Mouse (Mus musculus) cortical plate, adult 2 months (tissue): Measurements from ENCODE around the gene Ttc7b. TPM values are rescaled to one million over a fixed set of nuclear protein-coding genes. Genes with fewer than 3 reads are reported as not detected.
A peak's percentile ranks its signal among the peaks of the same experiment; 100 is the strongest.

ENCODE experiments used
- H3K27ac ChIP-seq: fragments of 200-500 bp; 2 replicates; pipeline ENCODE4 v1.5.1; 2012; ENCODE audit warnings: low read length, control low read depth, inconsistent platforms; ENCODE audit not compliant: insufficient read depth
- H3K4me1 ChIP-seq: fragments of 200-500 bp; 2 replicates; pipeline ENCODE4 v1.6.1; 2011; ENCODE audit warnings: low read length; ENCODE audit not compliant: control insufficient read depth, insufficient read depth
- H3K4me3 ChIP-seq: fragments of 200-500 bp; 2 replicates; pipeline ENCODE4 v1.5.1; 2011; ENCODE audit warnings: mild to moderate bottlenecking, low read length, control low read depth; ENCODE audit not compliant: insufficient read depth
- CTCF ChIP-seq: fragments of 200-500 bp; IDR thresholded peaks from 2 replicates; pipeline ENCODE4 v1.5.1; 2011; ENCODE audit warnings: mild to moderate bottlenecking, control low read depth, low read length; ENCODE audit not compliant: insufficient read depth; ENCODE audit errors: extremely low read depth
- POLR2A ChIP-seq: fragments of 200-500 bp; IDR thresholded peaks from 2 replicates; pipeline ENCODE4 v1.6.1; 2011; ENCODE audit warnings: mild to moderate bottlenecking, low read length, control low read depth; ENCODE audit not compliant: insufficient read depth; ENCODE audit errors: extremely low read depth
- polyA plus RNA-seq: library from polyadenylated mRNA; depleted of rRNA; stranded (reverse); fragments of >200 nt; gene quantifications from 2 replicates; pipeline ENCODE4 v1.2.3, GENCODE M21; 2012

Gene Ttc7b
- polyA plus RNA-seq, 1 experiment, result 221 TPM

GRCm38 (mm10) chr12:100341614-100342013, 179.0 kb downstream of the Ttc7b start:
- Histone ChIP-seq H3K4me3 (no peak overlapping the region), H3K4me1 (peaks cover 17% of the 10 kb centered on the region), H3K27ac (peak overlapping the region; percentile 38)
- TF ChIP-seq CTCF, result no peak
- no peak for TF ChIP-seq POLR2A

GRCm38 (mm10) chr12:100340901-100341460, 179.6 kb downstream of the Ttc7b start:
- TF ChIP-seq POLR2A (no peak), CTCF (no peak)
- H3K4me3 ChIP-seq, result no peak overlapping the region
- H3K27ac ChIP-seq, result no peak overlapping the region
- peaks cover 17% of the 10 kb centered on the region for H3K4me1 ChIP-seq

- H3K27ac ChIP-seq, result peak overlapping the region; percentile 74
- no peak for TF ChIP-seq POLR2A
- TF ChIP-seq CTCF, result peak; percentile 64
- H3K4me1 ChIP-seq, result peaks cover 13% of the 10 kb centered on the region
- no peak overlapping the region for H3K4me3 ChIP-seq
Measured at GRCm38 (mm10) chr12:100338055-100338454, 182.6 kb downstream of the Ttc7b start.

GRCm38 (mm10) chr12:100337351-100338018, 183.1 kb downstream of the Ttc7b start:
- Histone ChIP-seq H3K4me1 (peaks cover 13% of the 10 kb centered on the region), H3K27ac (peak overlapping the region; percentile 74), H3K4me3 (no peak overlapping the region)
- TF ChIP-seq POLR2A (no peak), CTCF (peak; percentile 57)

GRCm38 (mm10) chr12:100336241-100336640, 184.4 kb downstream of the Ttc7b start:
- peak overlapping the region; percentile 74 for H3K27ac ChIP-seq
- no peak overlapping the region for H3K4me3 ChIP-seq
- H3K4me1 ChIP-seq, result peaks cover 10% of the 10 kb centered on the region
- TF ChIP-seq CTCF (no peak), POLR2A (no peak)

- H3K4me3 ChIP-seq, result no peak overlapping the region
- H3K4me1 ChIP-seq, result peaks cover 8% of the 10 kb centered on the region
- TF ChIP-seq CTCF, result no peak
- TF ChIP-seq POLR2A, result no peak
- H3K27ac ChIP-seq, result no peak overlapping the region
Measured at GRCm38 (mm10) chr12:100331806-100332205, 188.8 kb downstream of the Ttc7b start.

GRCm38 (mm10) chr12:100330234-100330633, 190.4 kb downstream of the Ttc7b start:
- H3K4me3 ChIP-seq, result no peak overlapping the region
- TF ChIP-seq POLR2A, result no peak
- no peak for TF ChIP-seq CTCF
- peaks cover 11% of the 10 kb centered on the region for H3K4me1 ChIP-seq
- H3K27ac ChIP-seq, result 0 out of 2 replicates have a peak overlapping the region, but pooled peaks have one; percentile 32

- H3K4me1 ChIP-seq, result peaks cover 11% of the 10 kb centered on the region
- TF ChIP-seq CTCF, result no peak
- no peak overlapping the region for H3K4me3 ChIP-seq
- no peak overlapping the region for H3K27ac ChIP-seq
Measured at GRCm38 (mm10) chr12:100328998-100329397, 191.6 kb downstream of the Ttc7b start.

GRCm38 (mm10) chr12:100328557-100328956, 192.1 kb downstream of the Ttc7b start:
- no peak for TF ChIP-seq POLR2A
- no peak for TF ChIP-seq CTCF
- Histone ChIP-seq H3K27ac (no peak overlapping the region), H3K4me1 (peaks cover 11% of the 10 kb centered on the region), H3K4me3 (no peak overlapping the region)

GRCm38 (mm10) chr12:100326732-100327131, 193.9 kb downstream of the Ttc7b start:
- no peak for TF ChIP-seq POLR2A
- TF ChIP-seq CTCF, result no peak
- H3K4me3 ChIP-seq, result no peak overlapping the region
- H3K4me1 ChIP-seq, result peaks cover 11% of the 10 kb centered on the region
- H3K27ac ChIP-seq, result no peak overlapping the region

GRCm38 (mm10) chr12:100325618-100326017, 195.0 kb downstream of the Ttc7b start:
- TF ChIP-seq CTCF (no peak), POLR2A (no peak)
- H3K27ac ChIP-seq, result no peak overlapping the region

More at GRCm38 (mm10) chr12:100325618-100326017, 195.0 kb downstream of the Ttc7b start:
- Histone ChIP-seq H3K4me3 (no peak overlapping the region), H3K4me1 (peaks cover 11% of the 10 kb centered on the region)
